Mouse (Mus musculus): ENCODE data around the gene Alox12b.

Alox12b gene

DNA sequence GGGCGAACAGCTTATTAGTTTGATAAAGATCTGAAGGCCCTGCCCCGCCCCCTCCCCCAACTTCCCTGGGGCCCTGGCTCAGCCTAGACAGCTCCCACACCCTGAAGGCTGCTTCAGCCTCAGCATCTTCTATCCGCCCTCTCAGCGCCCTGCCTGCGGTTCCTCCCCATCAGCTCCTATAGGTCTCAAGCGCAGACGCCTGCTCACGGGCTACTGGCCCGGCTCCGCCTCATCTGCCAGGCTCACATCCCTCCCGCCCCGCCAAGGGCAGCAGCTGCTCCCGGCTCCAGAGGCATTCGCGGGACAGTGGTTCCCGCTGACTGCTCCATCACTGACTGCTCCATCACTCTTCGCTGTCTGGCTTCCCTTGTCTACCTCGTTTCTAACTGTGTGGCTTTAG, at the start of gene Alox12b:
Alox12b (plus strand) TSS at position 190 of the 400 bp plus-strand sequence.
- no peak for DNase-seq

GRCm38 (mm10) chr11:69107676-69108075, 49.1 kb upstream of the Alox12b start:
- DNase-seq, result no peak

- DNase-seq, result no peak
These were observed 48.6 kb upstream of the Alox12b start for GRCm38 (mm10) chr11:69108223-69108622.

DNA sequence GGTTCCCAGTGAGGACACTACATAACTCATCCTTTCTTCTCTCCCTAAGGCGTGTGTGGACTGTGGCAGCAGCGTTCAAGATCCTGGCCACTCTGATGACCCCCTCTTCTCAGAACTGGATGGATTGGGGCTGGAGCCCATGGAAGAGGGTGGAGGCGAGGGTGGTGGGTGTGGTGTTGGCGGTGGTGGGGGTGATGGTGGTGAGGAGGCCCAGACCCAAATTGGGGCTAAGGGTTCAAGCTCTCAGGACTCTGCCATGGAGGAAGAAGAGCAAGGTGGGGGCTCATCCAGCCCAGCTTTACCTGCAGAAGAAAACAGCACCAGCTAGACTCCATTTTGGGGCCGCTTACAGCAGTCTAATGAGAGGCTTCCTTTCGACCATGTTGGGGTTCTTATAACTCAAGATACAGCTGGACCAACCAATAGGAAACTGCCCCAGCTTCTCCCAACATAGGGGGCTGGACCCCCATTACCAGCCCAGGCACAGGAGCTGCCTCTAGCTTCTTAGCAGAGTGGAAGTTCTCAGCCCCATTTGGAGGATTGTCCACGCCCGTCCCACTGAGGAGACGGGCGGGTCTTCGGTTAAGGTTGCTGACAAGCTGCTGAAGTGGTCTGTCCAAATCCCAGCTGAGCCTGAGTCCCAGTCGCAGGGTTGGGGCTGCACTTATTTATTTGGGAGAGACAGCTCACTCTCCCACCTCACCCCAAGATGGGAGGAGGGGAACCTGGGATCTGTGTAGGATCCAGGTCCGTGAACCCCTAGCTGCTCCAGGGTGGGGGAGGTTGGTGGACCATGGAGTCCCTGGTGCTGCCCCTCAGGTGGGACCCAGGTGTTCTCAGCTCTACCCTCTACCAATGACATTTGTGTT, 47.5 kb upstream of the Alox12b start:
- no peak for DNase-seq

DNA sequence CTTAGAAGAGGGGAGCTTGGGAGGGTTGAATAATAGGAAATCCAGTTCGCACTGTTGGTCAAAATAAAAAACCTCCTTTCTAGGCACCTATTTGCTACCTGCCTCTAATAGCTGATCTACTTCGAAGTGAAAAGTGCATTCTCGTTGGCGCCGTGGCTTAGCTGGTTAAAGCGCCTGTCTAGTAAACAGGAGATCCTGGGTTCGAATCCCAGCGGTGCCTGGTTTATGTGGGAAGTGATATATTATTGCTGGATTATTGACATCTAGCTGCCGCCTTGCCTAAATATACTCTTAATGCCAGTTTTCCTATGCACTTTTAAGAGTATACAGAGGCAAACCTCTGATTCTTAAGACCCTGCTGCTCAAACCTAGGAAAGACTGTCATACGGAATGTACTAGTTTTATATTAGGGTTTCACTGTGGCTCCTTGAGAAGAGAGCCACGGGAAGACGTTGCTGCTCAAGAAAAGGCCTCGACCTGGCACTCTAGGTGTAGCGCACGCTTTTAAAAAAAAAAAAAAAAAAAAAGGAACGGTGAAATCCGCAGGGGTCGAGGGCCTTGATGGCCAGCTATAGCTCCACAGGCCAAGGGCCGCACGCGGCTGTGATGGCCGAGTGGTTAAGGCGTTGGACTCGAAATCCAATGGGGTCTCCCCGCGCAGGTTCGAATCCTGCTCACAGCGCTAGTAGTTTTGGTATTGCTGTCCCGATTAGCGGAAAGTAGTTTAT, 46.3 kb upstream of the Alox12b start:
- peak; percentile 85 to 87 for DNase-seq

DNA sequence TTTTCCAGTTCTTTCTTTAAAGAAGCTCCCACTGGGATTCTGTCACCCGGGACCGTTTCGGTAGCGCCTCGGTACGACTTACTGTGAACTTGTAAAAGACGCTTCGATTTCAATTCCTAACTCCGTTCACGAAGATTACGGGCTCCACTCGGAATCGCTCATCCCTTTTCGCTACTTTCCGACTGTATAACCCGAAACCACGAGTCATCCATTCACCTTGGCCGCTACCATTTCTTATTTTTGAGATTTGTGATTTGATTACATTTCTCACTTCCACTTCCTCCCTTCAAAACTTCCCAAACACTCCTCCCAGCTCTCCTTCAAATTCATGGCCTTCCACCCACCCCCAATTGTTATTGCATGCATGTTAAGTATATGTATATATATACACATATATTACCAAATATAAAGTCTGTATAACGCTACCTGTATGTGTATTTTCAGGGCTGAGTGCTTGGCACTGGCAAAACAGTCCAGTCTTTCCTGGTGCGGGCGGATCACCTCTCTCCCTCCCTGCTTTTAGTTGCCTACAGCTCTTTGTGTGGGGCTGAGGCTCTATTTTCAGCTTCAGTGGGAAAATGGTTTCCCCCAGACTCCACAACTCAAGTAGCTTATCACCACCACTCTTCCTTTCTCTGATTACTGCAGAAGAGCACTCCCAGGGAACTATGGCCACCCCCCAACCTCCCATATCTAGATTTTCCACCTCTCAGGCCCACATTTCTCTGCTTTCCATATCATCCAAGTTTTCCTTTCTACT, 45.6 kb upstream of the Alox12b start:
- DNase-seq, result no peak

DNA sequence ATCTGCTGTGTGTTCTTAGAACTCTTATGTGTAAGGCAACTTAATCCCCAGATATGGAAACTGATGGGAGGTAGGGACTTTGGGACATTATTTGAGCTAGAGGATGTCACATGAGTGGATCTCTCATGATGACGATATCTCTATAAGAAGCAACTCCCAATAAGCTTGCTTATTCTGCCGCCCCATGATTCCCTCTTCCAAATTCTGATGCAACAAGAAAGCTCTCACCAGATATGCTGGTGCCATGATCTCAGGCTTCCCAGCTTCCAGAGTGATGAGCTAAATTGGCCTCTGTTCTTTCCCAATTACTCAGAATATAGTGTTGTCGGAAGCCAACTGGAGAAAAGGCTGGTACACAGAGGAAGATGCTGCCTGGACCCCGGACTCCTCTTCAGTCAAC, 44.9 kb upstream of the Alox12b start:
- DNase-seq, result no peak

DNA sequence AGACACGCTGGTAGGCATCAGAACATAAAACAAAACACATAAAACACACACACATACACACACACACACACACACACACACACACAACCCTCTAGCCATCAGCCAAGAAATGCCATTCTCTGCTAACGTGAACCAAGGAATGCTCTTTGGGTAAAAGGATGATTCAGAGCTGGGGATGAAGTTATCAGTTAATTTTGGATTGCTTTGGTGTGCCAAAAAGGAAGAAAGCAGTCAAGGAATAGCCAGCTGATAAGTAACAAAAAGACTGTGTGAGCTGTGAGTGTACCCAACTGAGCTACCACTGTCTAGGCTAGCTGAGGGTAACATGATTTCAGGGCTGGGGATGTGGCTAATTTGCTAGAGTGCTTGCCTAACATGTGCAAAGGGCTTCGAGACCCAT, 42.8 kb upstream of the Alox12b start:
- DNase-seq, result no peak

DNA sequence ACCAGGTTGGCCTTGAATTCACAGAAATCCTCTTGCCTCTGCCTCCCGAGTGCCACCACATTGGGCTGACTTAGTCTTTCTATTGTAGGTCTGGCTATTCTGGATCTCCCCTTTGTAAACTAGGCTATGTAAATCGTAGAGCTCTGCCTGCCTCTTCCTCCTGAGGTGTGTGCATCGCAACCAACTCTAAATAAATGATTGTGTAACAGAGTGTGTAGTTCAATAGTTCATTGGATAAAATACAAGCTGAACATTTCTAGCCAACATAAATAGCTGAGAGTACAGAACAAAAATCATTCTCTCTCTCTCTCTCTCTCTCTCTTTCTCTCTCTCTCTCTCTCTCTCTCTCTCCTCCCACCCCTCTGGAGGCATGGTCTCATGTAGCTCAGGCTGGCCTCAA, 42.2 kb upstream of the Alox12b start:
- no peak for DNase-seq

DNA sequence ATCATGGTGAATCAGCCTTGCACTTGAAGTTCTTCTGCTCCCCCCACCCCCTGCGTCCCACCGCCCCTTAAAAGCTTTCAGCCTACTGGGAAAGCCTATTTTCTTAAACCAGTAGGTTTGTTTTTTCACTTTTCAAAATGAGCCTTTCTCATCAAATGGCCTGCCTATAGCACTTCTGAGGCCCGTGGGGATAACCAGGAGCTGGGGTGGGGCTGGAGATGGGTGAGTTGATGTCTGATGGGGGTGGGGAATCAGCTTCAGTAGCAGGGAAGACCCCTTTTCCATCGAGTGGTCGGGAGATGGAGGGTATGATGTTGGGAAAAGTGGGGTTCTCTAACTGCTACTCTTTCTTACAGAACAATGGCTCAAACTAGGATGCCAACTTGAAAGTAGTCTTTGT, 39.9 kb upstream of the Alox12b start:
- DNase-seq, result no peak

DNA sequence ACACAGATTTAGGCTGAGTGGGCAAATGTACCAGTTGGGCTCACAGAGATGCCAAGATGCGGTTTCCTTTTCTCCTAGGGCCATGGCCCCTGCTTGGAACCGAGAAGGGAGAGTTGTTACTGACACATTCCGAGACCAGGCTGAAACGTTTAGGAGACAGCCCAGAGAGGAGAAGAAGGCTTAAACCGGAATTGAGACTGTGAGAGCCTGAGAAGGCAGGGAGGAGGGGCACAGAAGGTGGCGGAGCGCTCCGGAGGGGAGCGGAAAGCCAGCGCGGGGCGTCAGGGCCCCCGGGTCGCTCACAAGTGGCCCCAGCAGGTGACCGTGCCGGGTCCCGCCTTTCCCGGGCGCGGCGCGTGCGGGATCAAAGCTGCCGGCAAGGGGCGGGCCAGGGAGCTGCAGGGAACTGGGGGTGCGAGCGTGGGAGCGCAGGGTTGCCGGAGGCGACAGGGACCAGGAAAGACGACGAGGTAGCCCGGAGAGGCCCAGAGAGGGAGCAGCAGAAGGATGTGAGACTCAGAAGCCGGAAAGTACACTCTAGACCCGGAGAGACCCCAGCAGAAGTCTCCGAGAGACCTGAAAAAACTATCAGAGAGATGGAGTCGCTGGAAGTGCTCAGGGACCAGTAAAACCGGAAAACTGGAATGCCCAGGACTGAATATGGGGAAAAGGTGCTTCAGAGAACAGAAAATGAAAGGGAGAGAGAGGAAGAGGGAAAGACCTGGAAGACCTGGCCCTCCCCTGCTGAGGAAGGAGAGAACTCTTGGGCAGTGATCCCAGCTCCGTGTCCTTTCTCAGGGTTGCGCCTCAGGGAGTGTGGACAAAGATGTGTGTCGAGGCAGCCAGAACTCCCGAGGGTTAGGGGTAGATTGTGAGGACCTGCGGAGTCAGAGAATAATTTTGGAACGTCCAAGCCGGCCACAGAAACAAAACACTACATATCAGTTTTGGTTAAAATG, 38.8 kb upstream of the Alox12b start:
- DNase-seq, result peak; percentile 77 to 82

DNA sequence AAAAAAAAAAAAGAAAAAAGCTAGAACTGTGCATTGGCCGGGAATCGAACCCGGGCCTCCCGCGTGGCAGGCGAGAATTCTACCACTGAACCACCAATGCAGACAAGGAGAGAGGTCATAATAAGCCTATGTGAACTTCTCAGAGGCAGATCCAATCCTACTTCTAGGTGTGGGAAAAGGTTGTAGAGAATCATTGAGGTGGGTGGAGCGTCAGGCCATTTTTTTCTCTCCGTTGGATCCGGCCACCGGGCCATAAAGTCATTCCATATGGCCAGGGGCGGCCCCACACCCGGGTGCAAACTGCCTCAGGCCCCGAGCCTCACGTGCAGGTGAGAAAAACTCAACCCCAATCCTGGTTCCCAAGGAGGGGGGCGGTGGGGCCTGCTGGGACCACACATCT, 38.0 kb upstream of the Alox12b start:
- peak; percentile 79 to 87 for DNase-seq

- DNase-seq, result no peak
These were observed 37.2 kb upstream of the Alox12b start for GRCm38 (mm10) chr11:69119446-69120155.

DNA sequence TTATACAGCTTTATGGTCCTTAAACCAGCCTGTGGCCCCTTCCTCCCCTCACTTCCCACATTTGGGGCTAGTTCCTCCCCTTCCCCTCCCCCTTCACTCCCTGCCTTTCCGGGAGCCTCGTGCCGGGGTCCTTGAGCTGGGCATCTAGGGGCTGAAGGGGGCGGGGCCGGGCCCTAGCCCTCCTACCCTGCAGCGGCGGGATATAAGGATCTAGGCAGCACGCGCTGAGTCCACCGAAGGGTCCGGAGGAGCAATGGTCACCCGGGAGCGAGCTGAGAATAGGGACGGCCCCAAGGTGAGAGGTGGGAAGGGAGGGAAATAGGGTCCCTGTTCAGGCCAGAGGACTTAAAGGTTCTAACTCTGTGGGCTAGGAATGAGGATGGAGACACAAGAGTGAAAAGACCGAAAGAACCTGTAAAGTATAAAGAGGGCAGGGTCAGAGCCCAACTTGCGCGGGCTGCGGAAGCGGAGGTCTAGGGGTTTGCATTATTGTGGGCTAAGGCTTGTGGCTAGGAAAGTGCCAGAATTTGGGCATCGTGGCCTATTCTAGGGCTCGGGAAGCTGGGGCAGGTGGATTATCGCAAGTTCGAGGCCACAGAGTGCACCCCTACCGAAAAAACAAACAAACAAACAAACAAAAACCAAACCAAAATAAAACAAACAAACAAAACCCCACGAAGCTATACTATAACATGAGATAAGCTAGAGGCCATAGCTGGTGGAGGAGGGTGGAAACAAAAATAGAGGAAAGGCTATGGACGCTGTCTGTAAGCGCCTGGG, 36.4 kb upstream of the Alox12b start, which contains the start of gene Hes7:
Hes7 (plus strand) TSS at position 184 of the 780 bp plus-strand sequence.
- no peak for DNase-seq

DNA sequence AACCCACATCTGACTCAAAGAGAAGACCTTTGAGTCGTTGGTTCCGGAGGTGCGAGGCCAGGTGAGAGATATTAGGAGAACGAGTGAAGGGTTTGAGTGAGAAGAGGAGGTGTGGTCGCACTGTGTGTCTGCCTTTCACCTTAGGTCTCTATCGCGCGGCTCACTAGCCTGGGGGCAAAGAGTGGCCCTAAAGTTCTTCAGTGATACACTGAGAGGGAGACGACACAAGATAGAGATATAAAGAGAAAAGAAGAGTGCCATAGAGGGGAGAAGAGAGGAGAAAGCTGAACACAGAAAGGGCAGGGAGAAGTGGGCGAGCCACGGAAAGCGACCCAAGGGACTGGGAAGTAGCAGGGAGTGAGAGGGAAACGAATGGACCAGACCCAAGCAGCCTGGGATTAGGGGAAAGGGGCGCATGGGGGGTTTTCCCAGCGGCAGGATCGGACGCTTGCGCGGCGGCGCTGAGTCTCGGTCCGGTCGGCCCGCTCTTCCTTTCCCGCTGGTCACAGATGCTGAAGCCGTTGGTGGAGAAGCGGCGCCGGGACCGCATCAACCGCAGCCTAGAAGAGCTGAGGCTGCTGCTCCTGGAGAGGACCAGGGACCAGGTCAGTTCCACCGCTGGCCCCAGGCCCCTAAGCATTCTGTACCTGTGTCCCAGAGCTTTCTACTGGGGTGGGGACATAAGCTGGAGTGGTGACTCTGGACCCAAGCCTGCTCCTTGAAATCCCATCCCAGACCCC, 35.6 kb upstream of the Alox12b start:
- no peak for DNase-seq

DNA sequence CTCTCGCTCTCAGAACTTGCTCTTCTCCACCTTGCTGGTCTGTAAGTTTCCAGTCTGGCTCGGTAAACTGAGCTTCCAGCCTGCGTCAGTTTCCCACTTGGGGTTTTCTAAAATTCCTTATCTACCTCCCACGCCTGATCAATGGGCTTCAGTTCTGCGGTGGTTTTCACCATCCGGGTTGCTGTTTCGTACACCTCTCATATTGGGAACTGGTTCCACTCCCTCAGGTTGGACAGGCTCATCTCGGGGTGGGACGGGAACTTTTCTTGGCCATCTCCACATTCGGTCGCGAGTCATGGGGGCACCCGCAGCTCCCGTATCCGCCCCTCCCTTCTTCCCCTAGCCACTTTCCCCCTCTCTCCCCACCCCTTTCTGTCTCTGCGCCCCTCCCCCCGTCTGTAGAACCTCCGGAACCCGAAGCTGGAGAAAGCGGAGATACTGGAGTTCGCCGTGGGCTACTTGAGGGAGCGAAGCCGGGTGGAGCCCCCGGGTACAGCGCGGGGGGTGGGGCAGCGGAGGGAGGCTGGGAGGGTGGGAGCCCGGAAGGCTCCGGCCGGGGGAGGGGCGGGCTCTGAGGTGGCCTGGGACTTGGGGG, 35.0 kb upstream of the Alox12b start:
- peak in 1 of 2 experiments; percentile 34 for DNase-seq

DNA sequence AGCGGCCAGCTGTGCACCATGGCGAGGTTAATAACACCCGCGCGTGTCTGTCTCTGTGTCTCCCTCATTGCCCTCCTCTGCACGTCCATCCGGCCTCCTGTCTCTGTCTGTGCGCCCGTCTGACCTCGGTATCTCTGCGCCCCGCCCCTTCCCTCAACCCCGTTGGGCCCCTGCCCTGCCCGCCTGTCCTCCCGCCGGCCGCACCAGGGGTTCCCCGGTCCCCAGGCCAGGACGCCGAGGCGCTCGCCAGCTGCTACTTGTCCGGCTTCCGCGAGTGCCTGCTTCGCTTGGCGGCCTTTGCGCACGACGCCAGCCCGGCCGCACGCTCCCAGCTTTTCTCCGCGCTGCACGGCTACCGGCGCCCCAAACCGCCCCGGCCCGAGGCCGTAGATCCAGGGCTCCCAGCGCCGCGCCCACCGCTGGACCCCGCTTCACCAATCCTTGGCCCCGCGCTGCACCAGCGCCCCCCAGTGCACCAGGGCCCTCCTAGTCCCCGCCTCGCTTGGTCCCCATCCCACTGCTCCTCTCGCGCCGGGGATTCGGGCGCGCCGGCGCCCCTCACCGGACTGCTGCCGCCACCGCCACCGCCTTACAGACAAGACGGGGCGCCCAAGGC, 34.3 kb upstream of the Alox12b start, which contains the start of gene 9130213A22Rik:
9130213A22Rik (minus strand) TSS at position 254 of the 616 bp plus-strand sequence.
- DNase-seq, result peak; percentile 83 to 86

GRCm38 (mm10) chr11:69123056-69123692, 33.6 kb upstream of the Alox12b start:
- peak; percentile 82 to 86 for DNase-seq
